Mouse (Mus musculus) embryonic fibroblast, embryonic 13.5 days (primary cell): ENCODE measurements around the gene C8g.

Experiments used
- CTCF ChIP-seq: IDR thresholded peaks from 2 replicates; pipeline ENCODE4 v1.5.1; 2011; ENCODE audit warnings: mild to moderate bottlenecking, control low read depth, low read length, moderate library complexity, borderline replicate concordance; ENCODE audit not compliant: insufficient read depth
- POLR2A ChIP-seq: IDR thresholded peaks from 2 replicates; pipeline ENCODE4 v1.6.1; 2011; ENCODE audit warnings: low read depth, mild to moderate bottlenecking, control low read depth, low read length, moderate library complexity

DNA sequence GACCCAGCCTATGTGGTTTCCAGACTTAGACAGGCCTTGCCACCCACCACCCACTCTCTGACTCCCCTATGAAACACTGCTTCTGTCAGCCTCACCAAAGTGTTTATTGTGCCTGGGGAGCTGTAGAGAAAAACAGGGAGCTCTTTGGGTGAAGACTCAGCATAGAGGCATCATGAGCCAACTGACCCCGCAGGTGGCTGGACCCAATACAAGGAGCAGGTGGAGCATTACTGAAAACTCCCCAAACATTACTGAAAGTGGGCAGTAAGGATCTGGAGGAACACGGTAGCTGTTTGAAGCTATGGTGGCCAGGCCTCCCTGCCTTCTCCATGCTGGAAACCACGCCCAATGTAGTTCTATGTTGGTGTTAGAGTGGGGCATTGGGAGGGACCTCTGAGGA is 37.9 kb downstream of the C8g start:
- TF ChIP-seq CTCF (no peak), POLR2A (no peak)
